Mouse (Mus musculus) layer of hippocampus, adult 9-11 months (tissue): ENCODE measurements around the gene Rpap2.
A peak's percentile ranks its signal among the peaks of the same experiment; 100 is the strongest.

Experiments
- DNase-seq: peaks from one replicate; pipeline ENCODE4 v3.0.0; 2022

Rpap2 gene

DNA sequence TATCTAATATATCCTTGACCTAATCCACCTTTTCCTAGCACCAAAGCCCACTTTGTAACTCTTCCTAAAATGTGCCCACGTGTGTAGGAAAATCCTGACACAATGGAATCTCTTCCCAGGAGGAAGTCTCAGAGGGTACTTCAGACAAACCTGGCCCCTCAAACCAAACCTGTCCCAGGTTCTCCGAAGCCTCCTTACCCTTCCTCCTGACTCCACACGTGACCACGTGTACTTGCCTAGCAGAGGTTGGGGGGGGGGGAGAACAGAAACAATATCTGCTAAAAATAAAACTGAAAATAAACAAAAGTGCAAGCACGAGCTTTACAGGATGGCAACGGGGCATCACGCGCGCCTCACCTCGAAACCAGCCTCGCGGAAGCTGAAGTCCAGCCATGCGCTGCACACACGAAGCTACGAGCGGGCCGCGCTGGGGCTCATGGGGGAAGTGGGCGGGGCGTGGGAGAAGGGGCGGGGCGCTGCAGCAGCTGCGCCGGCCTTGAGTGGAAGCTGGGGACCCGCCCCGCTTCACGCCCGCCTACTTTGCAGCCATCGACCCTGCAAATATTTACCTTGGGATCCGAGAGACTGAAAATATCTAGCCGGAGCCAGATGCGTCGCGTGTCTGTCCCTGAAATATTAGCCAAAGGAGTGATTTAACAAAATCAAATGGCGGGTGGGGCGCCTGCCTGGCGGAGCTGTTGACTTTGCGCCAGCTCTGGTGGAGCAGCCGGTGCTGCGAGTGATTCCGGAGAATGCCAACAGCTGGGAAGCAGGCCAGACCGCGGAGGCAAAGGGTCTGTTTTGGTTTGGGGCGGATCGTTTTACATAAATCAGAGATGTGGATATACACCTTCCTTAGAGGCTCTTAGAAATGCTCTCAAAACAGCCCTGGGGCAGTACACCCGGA lies 90.7 kb downstream of the Rpap2 start:
- peak; percentile 52 for DNase-seq

DNA sequence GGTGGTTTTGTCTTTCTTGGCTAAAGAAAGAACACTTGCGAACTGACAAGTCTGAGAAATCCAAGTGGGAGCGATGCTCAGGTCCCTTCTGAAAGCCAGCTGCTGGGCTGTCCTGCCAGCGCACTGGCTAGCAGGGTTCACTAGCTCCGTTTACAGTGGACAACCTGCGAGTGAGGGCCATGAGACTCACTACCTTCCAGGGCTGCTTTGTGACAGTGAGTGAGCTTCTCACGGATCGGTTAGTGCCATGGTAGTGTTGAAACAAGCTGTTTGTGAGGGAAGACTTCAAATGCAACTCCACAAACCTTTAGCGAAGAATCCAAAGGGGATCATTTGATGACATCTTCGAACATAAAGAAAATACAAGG lies 91.3 kb downstream of the Rpap2 start:
- DNase-seq: no peak

DNA sequence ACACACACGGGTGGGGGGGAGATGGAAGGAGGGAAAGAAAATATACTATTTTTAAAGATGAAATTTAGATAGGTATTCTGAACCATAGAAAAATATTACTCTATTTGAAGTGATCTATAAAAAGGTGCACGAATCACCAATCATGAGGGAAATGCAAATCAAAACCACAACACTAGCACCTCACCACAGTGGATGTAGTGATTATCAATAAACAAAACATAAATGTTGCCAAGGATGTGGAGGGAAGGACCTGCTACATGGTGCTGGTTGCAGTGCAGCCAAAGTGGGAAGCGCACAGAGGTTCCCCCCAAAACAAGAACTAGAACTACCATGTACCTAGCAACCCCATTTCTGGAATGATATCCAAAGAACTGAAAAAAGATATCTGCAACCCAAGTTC lies 97.8 kb downstream of the Rpap2 start:
- DNase-seq: no peak

DNA sequence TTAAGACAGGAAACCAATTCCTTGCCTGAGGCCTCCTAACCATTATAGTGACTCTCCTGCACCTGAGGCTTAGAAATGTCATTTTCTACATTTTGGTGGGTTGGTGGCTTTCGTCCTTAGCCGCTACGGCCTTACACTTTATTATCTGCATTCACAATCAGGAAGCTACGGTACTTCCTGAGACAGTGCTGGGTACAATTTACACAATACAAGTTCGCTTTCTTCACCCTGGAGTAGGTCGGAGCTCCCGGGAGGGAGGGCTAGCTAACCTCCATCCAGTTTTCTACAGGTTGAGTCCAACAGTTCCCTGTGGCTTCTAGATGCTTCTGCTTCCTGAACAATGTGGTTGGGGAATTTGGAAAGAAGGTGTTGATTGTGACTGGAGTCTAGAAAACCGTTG lies 101.7 kb downstream of the Rpap2 start:
- no peak for DNase-seq

DNA sequence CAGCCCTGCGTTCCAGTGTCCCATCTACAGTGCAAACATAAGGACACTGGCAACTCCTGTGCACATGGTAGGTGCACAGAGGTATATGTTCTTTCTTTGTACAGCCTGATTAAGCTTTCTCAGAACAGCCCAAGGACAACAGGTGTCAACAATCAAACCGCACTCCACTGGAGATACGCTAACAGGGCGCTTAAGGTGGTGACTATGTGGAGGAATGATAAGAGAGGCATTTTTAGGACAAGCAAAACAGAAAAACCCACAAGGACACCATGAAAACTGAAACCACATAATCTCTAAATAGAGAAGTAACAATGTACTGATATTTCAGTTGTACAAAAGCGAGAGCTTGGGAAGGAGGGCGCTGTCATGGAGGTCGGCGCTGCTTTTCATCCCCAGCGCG lies 103.7 kb downstream of the Rpap2 start:
- no peak for DNase-seq

DNA sequence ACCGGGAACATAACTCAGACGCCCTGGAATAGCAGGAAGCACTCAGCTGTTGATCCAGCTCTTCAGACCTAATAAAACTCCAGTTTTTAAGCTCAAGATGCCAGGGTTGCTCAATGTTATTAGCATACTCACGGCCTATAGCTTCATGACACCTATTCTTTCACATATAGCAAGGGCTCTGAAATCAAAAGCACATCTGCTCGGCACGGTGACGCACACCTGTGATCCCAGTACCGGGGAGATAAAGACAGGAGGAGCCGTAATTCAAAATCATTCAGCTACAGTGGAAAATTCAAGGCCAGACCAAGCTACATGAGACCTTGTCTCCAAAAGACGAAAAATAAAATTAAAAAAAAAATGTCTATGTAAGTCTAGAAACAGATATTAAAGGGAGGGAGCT lies 104.5 kb downstream of the Rpap2 start:
- no peak for DNase-seq

DNA sequence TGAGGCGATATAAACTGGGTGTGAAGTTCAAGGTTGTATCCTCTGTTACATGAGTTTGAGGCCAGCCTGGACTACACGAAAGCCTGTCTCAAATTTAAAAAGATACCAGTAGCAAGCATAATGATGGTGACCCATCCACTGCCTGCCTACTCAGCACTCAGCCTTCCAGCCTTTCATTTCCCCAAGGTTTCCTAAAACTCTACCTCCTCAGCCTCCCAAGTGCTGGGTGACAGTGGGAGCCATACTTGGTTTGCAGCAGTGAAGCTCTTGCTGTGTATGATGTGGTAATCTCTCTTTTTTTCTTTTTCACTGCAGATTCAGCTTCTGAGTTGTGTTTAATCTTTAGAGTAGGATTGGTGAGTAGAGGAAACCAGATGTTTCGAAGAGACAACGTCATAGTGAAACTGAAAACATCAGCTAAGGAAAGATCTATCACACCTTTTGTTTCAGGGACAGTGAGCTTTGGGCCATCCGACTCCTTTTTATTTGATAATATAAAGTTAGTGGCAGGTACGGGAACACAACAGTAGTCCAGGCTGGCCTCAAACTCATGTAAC lies 106.1 kb downstream of the Rpap2 start:
- no peak for DNase-seq

DNA sequence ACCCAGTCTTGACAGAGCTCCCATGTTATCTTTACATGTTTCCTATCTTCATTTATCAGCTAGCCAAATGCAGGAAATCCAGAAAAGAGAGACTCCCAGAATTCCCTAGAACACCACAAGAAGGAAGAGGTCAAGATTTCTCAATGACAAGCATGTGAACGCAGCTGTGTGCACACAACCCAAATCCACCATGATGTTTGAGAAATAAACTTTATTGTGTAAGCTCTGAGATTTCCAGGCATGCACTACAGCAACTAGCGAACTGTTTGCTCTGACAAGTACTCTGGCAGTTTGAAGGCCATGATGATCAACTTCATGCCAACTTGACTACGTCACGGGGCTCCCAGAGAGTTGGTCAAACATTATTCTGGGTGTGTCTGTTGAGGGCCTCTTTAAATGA lies 108.6 kb downstream of the Rpap2 start:
- DNase-seq: no peak

DNA sequence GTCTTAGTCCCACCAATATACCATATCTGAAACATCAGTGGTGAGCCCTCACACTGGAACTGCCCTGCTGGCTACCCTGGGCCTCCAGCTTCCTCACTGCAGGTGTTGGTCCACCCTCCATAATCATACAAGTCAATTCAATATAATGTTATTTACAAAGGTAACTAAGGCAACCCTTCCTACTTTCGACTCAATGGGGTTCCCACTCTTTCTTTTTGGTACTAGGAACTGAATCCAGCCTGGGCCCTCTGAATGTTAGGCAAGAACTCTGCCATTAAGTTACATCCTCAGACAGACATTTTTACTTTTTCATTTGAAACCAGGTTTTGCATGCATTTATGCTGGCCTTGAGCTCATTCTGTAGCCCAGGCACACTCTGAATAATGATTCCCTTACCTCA lies 109.1 kb downstream of the Rpap2 start:
- DNase-seq: no peak

DNA sequence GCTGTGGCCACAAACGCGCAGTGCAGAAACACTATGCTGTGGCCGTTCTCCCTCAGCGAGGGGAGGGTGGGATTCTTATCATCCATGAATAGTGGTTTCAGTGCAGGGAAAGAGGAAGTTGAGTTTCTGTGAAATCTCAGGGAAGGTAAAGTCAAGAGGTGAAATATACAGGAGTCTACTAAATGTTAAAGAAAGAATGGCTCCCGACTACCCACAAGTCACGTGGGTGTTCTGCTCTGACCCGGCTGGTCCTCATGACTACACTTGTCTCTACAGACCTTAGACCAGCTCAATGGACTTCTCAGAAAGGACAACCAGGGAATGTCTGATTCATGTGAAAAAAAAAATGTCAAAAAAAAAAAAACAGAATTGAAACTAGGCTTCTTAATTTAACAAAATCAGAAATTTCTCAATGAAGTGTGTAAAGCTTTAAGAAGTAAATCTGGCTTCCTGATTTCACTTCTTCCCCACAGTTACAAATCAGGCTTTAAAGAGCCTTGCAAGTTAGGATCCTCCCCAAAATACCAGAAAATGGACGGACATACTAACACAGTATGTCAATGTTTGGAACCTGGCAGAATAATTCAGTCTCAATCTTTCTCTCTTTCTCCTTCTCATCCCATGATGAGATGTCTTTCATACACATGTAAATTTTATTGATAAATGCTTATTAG lies 111.1 kb downstream of the Rpap2 start:
- DNase-seq: no peak
